Mouse (Mus musculus) ES-E14 (cell line): ENCODE measurements at regions not wholly inside any gene's neighbourhood (a gene's known extent, or its start where the extent isn't known, plus 50 kb on each side); places are given as distances from the start of the nearest gene placed in this dataset.

ENCODE experiments used
- CHD2 ChIP-seq: IDR thresholded peaks from 2 replicates; pipeline ENCODE4 v1.6.1; 2014; ENCODE audit warnings: mild to moderate bottlenecking, low read depth, low read length, inconsistent platforms
- HCFC1 ChIP-seq: IDR thresholded peaks from 2 replicates; pipeline ENCODE4 v1.6.1; 2012; ENCODE audit warnings: low read length, inconsistent platforms, borderline replicate concordance; ENCODE audit not compliant: insufficient read depth
- MAFK ChIP-seq: IDR thresholded peaks from 2 replicates; pipeline ENCODE4 v1.6.1; 2014; ENCODE audit warnings: mild to moderate bottlenecking, low read depth, low read length, inconsistent platforms; ENCODE audit not compliant: insufficient read depth
- ZC3H11A ChIP-seq: IDR thresholded peaks from 2 replicates; pipeline ENCODE4 v1.6.1; 2012; ENCODE audit warnings: low read depth, mild to moderate bottlenecking, inconsistent platforms, low read length, borderline replicate concordance
- ZNF384 ChIP-seq: IDR thresholded peaks from 2 replicates; pipeline ENCODE4 v1.6.1; 2012; ENCODE audit warnings: low read depth, low read length, inconsistent platforms

GRCm38 (mm10) chr15:31694877-31695671, 93.4 kb downstream of the Fam173b start:
- TF ChIP-seq ZC3H11A (no peak), HCFC1 (no peak), MAFK (no peak), CHD2 (no peak), ZNF384 (no peak)
